Comparison of ENCODE assay signal across 8 mouse cellular contexts in genomic region chr1:160792156-160792685, GRCm38 (mm10). TPM values are rescaled to one million over a fixed set of nuclear protein-coding genes. Genes with fewer than 3 reads are reported as not detected.
A peak's percentile ranks its signal among the peaks of the same experiment; 100 is the strongest.
DNase-seq lines count a peak whose midpoint lies in the region; ATAC-seq and TF ChIP-seq lines count a peak whose summit lies in the region.

No protein-coding gene starts in this region.

- H3K9me3 ChIP-seq in heart, embryonic 14.5 days (ENCODE audit: control insufficient read depth, low read length), result no peaks in the 10 kb centered on the region

- H3K36me3 ChIP-seq in heart, embryonic 14.5 days (ENCODE audit: control insufficient read depth, insufficient read depth, low read length), result no peaks in the 10 kb centered on the region

- DNase-seq in CD4-positive, CD25-positive, alpha-beta regulatory T cell, adult 2 months (ENCODE audit: low read depth, low spot score), result peak; percentile 63
- DNase-seq in MN1 (ENCODE audit: low spot score), result peak; percentile 59
- DNase-seq in embryo, embryonic 9.5 days (ENCODE audit: extremely low spot score), result peak; percentile 45
- DNase-seq in kidney, postnatal 36 days, result peak; percentile 76 to 81
- DNase-seq in lung, adult 2 months, result peak; percentile 54
- no peak for DNase-seq in thymus, adult 18-20 months

- H3K4me3 ChIP-seq in heart, embryonic 14.5 days (ENCODE audit: control insufficient read depth in 1 of 2, insufficient read depth in 1 of 2, low read depth in 1 of 2, low read length in 2 of 2), result peak overlapping the region; percentile 67 to 97
- peak overlapping the region; percentile 74 for H3K4me3 ChIP-seq in lung, adult 2 months (replicated peaks; ENCODE audit: extremely low read depth, low read depth, low read length)

- H3K4me2 ChIP-seq in heart, embryonic 14.5 days (ENCODE audit: low read length), result peak overlapping the region; percentile 76

- no peaks in the 10 kb centered on the region for H3K27me3 ChIP-seq in heart, embryonic 14.5 days (ENCODE audit: control insufficient read depth, insufficient read depth, low read length)

- H3K9ac ChIP-seq in heart, embryonic 14.5 days (ENCODE audit: low read length), result peak overlapping the region; percentile 92

- no peak for TF ChIP-seq POLR2A in lung, adult 2 months (IDR thresholded peaks at IDR 0.05; ENCODE audit: borderline replicate concordance, extremely low read depth, low read depth, low read length)

- H3K4me1 ChIP-seq in heart, embryonic 14.5 days (ENCODE audit: control insufficient read depth in 2 of 2, insufficient read depth in 2 of 2, low read length in 2 of 2), result peaks cover 0 to 20% of the 10 kb centered on the region in 2 experiments; a peak in 3 of 4 replicates
- no peaks in the 10 kb centered on the region; the same call in 1 of the 2 replicates for H3K4me1 ChIP-seq in lung, adult 2 months (ENCODE audit: control insufficient read depth, insufficient read depth, low read length)

- peak overlapping the region; percentile 58 to 94 for H3K27ac ChIP-seq in heart, embryonic 14.5 days (replicated peaks in 1 of 2; ENCODE audit: control insufficient read depth in 1 of 2, insufficient read depth in 1 of 2, low read depth in 2 of 2, low read length in 2 of 2)

- under 1% methylated on average over 44 of the region's 51 CpGs for WGBS in heart, embryonic 14.5 days
- WGBS in lung, adult 2 months, result 1% methylated on average over 51 of the region's 51 CpGs

- no peak for TF ChIP-seq CTCF in lung, adult 2 months (IDR thresholded peaks at IDR 0.05; ENCODE audit: insufficient read depth, low read length)

- peak; percentile 67 for ATAC-seq in heart, embryonic 14.5 days (ENCODE audit: insufficient number of reproducible peaks, insufficient read depth, low FRiP score, low read depth)
- ATAC-seq in neutrophil, adult 5-6 weeks (ENCODE audit: extremely low read depth, insufficient number of reproducible peaks, low FRiP score, poor library complexity, severe bottlenecking), result peak; percentile 9; the same call in 1 of the 2 replicates

RNA-seq across cellular contexts. Expression of gene Rabgap1l, which starts 0.8 kb away (rescaled TPM):
- polyA plus RNA-seq in heart, embryonic 14.5 days (2014; fragmentation: Nextera tagmentation; extraction: Ambion mirVana), result 81.1 and 95.6 TPM in 2 replicates
- polyA plus RNA-seq in lung, adult 2 months (2012; rRNA removed), result 15.7 and 25.6 TPM in 2 replicates
- 435 and 436 TPM in 2 replicates for total RNA-seq in neutrophil, adult 5-6 weeks (2017)

Comparison
In these comparisons a context has a peak if more than half of its experiments do, and no peak if none do; other contexts are left out.
1. DNase-seq: peak in CD4-positive, CD25-positive, alpha-beta regulatory T cell, adult 2 months (single experiment), MN1 (single experiment), embryo, embryonic 9.5 days (single experiment), kidney, postnatal 36 days (2 of 2) and lung, adult 2 months (single experiment); none in thymus, adult 18-20 months (0 of 2).